Mouse (Mus musculus) mature B cell (primary cell): Measurements from ENCODE around the gene Btbd9.

Experiments used
- in situ Hi-C: fragments of 300-500 bp; cut with MboI; formaldehyde crosslinking; loops from 2 replicates; pipeline ENCODE4 v1.14.3; 2019

Gene Btbd9

DNA sequence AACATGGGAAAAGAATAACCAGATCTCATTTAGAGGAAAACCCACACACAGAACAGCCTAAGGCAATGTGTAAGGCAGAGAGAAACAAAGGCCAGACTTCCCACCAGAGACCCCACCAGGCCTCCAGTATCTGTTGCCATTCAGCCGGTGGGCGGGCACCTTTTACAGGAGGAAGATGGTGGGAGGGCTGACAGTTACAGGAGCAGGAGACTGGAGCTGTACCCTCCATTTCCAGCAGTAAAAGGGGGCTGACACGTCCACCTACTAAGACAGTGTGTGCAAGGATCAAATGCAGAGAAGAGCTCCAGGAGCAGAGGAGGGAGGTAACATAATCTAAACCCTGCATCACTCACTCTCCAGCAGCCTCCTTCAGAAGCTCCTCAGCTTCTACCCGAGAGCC is 123.0 kb downstream of the Btbd9 start:
- in situ Hi-C loops: no loop called here

DNA sequence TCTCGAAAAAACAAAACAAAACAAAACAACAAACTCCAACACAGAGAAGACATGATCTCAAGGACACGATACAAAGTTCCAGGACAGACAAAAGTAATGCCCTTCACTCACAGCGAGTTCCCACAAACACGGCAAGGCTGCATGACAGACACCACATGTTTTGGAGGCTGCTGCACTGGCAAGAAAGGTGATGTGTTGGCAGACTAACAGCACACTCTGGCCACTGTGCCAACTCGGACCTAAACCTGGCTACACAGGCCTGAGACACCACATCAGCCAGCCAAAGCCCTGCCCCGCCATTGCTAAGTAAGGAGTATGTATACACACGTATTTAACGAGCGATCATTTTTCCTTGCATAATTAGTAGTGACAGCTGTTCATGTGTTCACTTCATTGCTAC is 123.9 kb downstream of the Btbd9 start:
- in situ Hi-C loops: no loop called here

- in situ Hi-C loops: no loop called here
These were observed 127.7 kb downstream of the Btbd9 start for GRCm38 (mm10) chr17:30448562-30448961.

DNA sequence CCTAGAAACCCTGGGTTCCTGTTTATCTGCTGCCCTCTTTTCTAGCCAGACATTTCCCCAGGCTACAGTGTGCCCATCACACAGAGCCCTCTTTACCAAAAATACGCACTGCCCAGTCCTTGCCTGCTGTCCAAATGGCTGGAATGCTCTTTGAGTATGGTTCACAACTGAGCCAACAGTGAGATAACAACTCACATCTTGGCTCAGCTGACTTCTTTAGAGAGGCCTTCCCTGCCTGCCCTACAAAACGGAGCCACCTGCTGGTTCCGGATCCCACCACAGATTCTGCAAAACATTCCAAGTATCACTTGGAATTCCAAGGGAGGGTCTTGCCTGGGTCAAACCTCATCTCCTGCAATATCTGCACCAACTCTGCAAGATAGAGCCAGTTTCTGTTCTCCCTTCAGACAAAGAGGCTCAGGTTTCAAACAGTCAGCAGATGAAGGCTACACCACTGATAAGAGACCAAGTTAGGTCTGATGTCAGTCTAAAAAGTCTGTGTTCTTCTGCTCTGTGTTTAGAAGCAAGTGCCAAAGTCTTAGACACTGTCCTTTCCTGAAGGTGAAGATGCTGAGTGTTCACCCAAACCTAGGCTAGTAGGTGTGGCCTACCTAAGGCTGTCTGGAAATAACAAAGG is 130.4 kb downstream of the Btbd9 start:
- in situ Hi-C loops: no loop called here

DNA sequence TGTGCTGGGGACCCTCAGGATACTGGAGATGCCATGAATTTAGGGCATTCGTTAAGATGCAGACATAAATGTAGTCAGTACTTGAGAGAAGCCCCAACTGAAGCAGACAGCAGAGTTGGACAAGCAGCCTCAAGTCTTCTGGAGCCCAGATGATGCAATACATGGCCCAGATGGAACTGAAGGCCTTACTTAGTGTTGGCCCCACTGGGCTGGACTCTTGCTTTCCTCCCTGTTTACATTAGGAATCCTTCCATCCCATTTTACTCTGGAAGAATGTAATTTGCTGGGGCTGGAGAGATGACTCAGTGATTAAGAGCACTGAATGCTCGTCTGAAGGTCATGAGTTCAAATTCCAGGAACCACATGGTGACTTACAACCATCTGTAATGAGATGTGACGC is 136.6 kb downstream of the Btbd9 start:
- in situ Hi-C loops: no loop called here

- in situ Hi-C loops: no loop called here
These were observed 137.5 kb downstream of the Btbd9 start for GRCm38 (mm10) chr17:30438786-30439185.

DNA sequence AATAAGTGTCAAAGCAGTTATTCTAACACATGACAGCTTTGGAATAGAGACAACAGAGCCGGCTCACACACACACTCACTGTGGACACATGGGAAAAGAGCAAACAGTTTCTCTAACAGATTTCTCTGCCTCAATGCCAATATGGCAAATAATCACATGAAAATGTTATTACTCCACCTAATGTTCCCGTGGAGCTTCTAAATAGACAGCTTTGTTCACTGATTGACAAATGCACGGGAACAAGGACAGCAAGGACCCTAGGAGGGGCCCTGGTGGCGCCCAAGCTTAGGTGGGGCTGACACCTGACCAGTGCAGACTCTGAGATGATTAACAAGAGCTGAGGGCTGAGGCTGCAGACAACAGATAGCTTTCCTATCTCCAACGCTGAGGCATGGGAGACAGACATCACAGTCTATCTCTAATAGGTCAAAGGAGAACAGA is 140.2 kb downstream of the Btbd9 start:
- in situ Hi-C loops: no loop called here

- in situ Hi-C loops: no loop called here
These were observed 140.8 kb downstream of the Btbd9 start for GRCm38 (mm10) chr17:30435478-30435877.

DNA sequence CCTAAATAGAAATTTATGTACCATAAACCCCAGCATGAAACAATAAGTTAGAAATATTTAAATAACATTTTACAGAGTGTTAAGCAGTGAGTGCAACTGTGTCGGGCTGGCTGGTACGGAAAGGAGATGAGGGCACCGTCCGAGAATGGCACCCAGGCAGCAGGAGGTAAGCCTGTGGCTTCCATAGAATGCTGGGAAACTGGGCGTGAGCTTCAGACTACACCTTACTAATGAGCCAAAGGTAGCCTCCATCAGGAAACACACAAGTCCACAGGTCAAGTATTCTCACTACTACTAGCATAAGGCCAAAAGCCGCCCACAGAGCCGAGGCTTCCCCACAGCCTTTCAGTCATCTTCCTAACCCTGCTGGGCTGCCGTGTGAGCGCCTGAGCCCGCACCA is 144.2 kb downstream of the Btbd9 start:
- in situ Hi-C loops: no loop called here

DNA sequence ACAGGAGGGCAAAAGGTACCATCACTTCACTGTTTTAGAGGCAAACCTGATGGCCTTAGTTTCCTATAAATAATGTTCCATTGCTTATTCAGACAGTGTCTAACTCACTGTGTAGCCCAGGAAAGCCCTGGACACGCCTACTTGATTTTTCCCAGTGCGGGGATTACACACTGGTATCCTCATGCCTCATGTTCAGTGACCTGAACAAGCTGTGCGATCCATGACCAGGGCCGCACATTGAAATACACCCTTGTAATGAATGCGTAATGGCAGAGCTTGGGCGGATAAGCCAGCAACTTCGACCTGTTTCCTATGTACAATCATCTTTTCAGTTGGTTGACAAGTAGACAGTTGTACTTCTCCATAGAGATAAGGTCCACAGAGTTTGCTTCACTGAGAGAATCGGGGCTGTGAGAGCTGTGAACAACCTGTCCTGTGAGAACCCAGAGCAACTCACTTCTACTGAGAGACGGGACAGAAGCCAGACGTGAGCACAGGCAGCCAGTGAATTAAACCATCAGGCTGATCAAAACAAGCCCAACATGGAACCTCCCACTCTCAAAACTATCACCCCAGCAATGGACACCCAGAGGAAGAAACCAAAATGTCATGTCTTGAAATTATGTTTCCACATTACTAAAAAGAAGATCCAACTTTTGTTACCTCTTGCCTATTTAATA is 145.2 kb downstream of the Btbd9 start:
- in situ Hi-C loops: no loop called here

DNA sequence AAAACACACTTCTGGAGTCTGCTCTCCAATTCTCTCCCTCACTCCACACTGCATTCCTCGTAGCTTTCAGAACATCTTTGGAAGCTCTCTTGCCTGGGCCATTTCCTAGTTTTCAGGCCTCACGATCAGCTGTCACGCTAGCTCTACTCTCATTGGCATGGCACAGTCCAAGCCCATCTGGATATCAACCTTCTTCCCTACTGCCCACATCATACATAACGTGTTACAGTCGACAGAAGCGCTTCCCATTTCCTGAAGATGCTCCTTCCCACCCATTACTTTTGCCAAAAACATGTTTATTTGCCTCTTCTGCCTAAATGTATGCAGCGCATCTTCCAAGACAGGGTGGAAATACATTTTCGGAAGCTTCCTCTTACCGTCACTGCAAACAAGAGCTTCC is 147.6 kb downstream of the Btbd9 start:
- in situ Hi-C loops: no loop called here

- in situ Hi-C loops: no loop called here
These were observed 152.9 kb downstream of the Btbd9 start for GRCm38 (mm10) chr17:30423256-30423852.

DNA sequence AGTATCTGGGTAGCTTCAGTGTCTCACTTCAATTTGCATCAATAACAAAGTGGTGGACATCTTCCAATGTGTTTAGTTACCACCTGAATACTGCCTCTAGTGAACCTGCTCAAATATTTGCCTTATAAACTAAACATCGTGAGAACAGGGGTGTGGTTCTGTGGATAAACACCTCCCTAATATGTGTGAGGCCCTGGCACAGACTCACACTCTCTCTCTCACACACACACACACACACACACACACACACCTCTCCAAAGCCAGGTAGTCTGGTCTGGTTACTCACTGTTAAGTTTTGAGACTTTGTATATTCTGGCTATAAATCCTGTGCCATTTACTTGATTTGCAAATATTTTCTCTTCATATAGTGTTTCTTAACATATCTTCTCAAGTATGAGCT is 154.0 kb downstream of the Btbd9 start:
- in situ Hi-C loops: no loop called here

- in situ Hi-C loops: no loop called here
These were observed 155.0 kb downstream of the Btbd9 start for GRCm38 (mm10) chr17:30421256-30421655.

GRCm38 (mm10) chr17:30419494-30419893 is 156.8 kb downstream of the Btbd9 start:
- in situ Hi-C loops: no loop called here

DNA sequence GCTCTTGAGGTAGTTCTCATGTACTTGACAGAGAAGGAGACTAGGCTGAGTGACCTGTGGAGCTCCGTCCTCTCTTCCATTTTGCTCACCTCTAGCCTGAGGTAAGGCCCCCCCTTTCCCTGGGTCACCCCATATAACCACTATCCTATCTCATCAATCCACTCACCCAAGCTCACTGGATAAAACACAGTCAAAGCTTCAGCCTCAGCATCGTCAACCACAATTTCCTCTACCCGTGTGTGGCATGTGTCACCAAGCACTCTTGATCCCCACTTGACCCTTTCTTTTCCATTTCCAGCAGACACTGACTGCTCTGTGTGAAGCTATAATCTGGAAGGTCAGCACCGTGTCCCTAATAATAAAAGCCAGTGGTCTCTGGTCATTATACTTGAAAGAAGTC is 157.8 kb downstream of the Btbd9 start:
- in situ Hi-C loops: no loop called here

DNA sequence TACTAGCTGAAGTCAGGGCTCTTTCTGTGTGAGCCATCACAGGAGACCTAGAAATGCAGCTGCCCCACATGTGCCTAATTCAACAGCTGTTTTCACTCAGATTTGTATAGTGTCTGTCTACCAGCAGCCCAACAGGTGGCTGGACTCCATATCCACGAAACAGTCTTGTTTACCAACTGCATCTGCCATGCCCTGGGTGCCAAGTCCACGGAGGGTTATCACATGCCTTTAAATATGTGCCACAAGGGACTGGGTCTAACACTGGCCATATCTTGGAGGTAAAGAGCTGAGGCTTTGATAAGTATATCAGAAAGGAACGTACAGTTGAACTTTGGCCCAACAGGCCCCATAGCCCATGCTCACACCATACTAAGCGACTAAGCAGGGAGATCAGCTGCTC is 159.2 kb downstream of the Btbd9 start:
- in situ Hi-C loops: no loop called here

- in situ Hi-C loops: no loop called here
These were observed 160.6 kb downstream of the Btbd9 start for GRCm38 (mm10) chr17:30415693-30416092.

DNA sequence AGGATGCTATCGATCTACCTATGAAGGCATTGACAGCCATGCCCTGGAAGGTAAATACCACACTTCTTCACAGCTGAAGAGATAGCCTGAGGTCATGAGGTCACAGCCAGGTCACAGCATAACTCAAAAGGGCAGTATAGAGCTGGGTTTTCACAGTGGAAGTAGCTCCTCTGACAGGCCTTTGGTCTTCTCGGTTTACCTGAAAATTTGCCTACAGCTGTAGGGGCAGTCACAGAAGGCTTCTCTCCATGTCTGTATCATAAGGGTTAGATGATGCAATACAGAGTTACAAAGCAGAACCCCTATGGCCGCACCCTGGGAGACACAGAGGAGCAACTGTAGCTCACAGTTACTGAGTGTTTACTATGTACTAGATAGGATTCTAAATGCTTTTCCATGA is 163.3 kb downstream of the Btbd9 start:
- in situ Hi-C loops: no loop called here

GRCm38 (mm10) chr17:30406002-30406401 is 170.3 kb downstream of the Btbd9 start:
- in situ Hi-C loops: no loop called here

- in situ Hi-C loops: no loop called here
These were observed 173.4 kb downstream of the Btbd9 start for GRCm38 (mm10) chr17:30402871-30403270.

DNA sequence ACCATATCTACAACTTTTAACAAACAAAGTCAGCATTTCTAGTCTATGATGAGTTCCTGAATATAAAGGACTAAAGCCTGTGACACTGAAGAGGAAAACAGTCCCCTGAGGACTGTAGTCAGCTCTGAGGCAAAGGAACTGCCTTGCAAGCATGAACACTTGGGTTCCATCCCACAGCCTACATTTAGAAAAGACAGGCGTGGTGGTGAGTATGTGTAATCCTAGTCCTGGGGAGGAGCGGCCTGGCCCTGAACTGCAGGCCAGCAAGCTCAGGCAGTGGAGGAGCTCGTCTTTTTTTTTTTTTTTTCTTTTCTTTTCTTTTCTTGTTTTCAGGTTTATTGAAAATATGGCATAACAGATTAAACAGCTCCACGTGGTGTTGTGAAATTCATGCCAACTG is 181.0 kb downstream of the Btbd9 start:
- in situ Hi-C loops: no loop called here

DNA sequence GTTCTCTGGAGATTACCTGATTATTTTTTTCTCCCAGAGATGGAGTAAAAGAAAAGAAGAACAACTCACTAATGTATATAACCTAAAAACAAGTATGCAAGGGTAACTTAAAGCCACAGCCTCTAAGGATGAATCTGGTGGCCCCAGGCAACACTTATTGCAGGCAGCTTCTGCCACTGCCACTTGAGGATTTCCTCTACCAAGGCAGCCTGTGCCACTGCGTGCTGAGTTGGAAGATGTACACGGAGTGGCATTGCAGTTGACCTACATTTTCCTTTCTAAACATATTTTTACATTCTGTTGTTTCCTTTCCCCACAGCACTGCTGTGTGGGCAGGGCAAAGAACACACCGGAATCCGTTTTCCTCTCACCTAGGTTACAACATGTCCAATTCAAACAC is 184.3 kb downstream of the Btbd9 start:
- in situ Hi-C loops: no loop called here
